Mouse (Mus musculus) G1E (cell line): ENCODE measurements at regions not wholly inside any gene's neighbourhood (a gene's known extent, or its start where the extent isn't known, plus 50 kb on each side); places are given as distances from the start of the nearest gene placed in this dataset.

Experiments
- CTCF ChIP-seq: IDR thresholded peaks from 2 replicates; pipeline ENCODE4 v1.5.1; 2012; ENCODE audit warnings: low read depth, low read length, inconsistent platforms, mixed read lengths
- GATA1 ChIP-seq: IDR thresholded peaks from 2 replicates; pipeline ENCODE4 v1.6.1; 2012; ENCODE audit warnings: borderline replicate concordance, low read length, inconsistent platforms, mixed read lengths
- TAL1 ChIP-seq: conservative IDR thresholded peaks from 2 replicates; pipeline ENCODE4 v1.6.1; 2012; ENCODE audit warnings: low read depth, low read length, inconsistent platforms, mixed read lengths

- no peak for TF ChIP-seq CTCF
- no peak for TF ChIP-seq GATA1
- no peak for TF ChIP-seq TAL1
Measured at GRCm38 (mm10) chr8:8992461-8993032, 302.2 kb upstream of the Arglu1 start.
